Mouse (Mus musculus) cerebellum, adult (tissue): ENCODE measurements around the gene Rbm14.

Experiments
- ATAC-seq: cut with Nextera tagmentation; 2 replicates; pipeline ENCODE4 v1.9.2; 2017; ENCODE audit warnings: mild to moderate bottlenecking, moderate library complexity, mixed read lengths; ENCODE audit not compliant: insufficient number of reproducible peaks, low FRiP score, low TSS enrichment

Gene Rbm14

DNA sequence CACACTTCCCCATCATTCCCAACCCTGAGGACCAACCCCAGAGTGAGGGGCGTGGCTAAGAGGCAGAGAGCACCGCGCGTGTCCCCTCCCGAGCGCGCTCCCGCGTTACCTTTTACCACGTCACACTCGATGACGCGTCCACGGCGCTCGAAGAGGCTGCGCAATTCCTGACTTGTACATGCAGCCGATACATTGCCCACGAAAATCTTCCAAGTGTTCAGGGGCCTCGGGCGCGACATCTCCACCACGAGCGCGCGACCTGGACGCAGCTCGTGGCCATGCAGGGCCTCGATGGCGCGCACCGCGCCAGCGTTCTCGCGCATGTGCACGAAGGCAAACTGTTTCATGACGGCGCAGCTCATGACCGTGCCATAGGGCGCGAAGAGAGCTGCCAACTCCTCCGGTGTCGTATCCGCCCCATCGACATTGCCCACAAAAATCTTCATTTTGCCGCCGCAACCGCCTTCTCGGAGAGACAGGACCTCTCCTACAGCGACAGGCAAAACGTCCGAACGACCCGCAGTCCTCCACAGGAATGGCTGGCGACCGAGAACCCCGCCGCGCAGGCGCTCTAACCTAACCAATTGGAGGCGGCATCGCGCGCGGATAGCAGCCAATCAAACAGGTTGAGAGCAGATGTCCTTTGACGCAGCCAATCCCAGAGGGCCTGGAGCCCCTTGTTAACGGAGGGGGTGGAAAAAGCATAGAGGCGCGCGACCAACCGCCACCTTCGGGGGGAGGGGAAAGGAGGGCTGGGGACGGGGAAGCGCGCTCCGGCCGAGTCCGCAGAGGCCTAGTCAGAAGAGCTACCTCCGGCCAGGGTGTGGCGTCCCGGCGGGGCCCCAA is at the start of gene Rbm14, which contains the start of gene Gm21992:
Rbm14 (minus strand) TSS at position 572 of the 846 bp plus-strand sequence.
Gm21992 (minus strand) TSS at position 550 of the 846 bp plus-strand sequence.
- peak; percentile 98 for ATAC-seq

GRCm38 (mm10) chr19:4859081-4859480 is 47.6 kb upstream of the Rbm14 start:
- no peak for ATAC-seq

- ATAC-seq: no peak
Observed at GRCm38 (mm10) chr19:4855951-4856350, 44.5 kb upstream of the Rbm14 start.

GRCm38 (mm10) chr19:4855470-4855820 is 44.0 kb upstream of the Rbm14 start:
- ATAC-seq: peak; percentile 26; the same call in 1 of the 2 replicates

GRCm38 (mm10) chr19:4854552-4855469 is 43.4 kb upstream of the Rbm14 start, which contains the start of gene Ctsf:
Ctsf (plus strand) TSS chr19:4855130.
- ATAC-seq: peak; percentile 93

DNA sequence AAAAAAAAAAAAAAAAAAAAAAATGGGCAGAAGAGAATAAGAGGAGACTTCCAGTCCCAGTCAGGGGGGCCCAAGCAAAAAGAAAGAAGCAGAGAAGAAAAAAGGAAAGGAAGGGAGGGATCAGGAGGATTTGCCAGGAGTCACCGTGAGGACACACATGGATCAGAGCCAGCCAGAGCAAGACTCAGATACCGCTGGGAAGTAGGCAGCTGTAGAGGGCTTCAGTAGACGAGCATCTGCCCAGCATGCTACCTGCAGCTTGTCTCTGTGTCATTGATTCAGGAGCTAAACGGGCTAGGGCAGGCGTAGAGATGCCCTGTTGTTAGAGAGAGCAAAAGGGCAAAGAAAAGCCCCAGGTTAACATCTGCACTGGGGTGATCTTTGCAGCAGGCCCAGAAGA is 38.8 kb upstream of the Rbm14 start:
- no peak for ATAC-seq

DNA sequence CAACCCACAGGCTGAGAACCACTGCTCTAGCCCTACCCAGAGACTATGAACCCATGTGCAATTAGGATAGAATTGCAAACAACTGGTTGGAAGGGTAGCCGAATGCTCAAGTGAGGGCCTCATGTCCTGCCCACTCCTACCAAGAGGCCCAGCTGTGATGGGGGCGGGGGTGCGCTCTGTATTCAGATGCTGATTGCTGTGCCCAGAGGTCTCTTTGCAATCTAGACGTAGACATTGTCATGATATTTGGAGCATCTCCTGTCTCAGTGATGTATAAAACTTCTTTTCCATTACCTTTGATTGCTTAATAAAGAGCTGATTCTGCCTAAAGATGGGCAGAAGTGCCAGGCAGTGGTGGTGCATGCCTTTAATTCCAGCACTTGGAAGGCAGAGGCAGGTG is 38.4 kb upstream of the Rbm14 start:
- ATAC-seq: no peak

GRCm38 (mm10) chr19:4847490-4847889 is 36.1 kb upstream of the Rbm14 start:
- no peak for ATAC-seq

GRCm38 (mm10) chr19:4845846-4846245 is 34.4 kb upstream of the Rbm14 start:
- no peak for ATAC-seq

- no peak for ATAC-seq
Observed at GRCm38 (mm10) chr19:4842611-4843010, 31.2 kb upstream of the Rbm14 start.

DNA sequence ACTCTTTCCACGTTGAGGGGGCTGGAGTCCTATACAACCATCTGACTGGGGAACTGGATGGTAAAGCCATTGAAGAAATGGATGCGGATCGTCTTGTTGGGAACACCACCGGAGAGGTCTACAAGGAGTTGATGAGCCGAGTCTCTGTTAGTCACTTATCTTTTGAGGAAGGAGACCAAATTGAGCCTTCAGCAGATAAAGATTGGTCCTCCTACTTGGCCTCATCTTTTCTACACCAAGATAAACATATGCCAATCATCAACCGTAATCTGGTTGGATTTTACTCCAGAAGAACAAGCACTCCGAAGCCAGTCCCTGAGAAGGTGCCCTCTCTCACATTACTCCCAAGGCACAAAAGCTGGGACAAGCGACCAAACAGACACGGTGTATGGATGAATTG is 29.4 kb upstream of the Rbm14 start:
- no peak for ATAC-seq

- ATAC-seq: peak; percentile 99
Observed at GRCm38 (mm10) chr19:4839149-4839548, 27.7 kb upstream of the Rbm14 start, which contains the start of the genes Ccs and Ccdc87. Ccs (minus strand) TSS chr19:4839332. Ccdc87 (plus strand) TSS chr19:4839366.

DNA sequence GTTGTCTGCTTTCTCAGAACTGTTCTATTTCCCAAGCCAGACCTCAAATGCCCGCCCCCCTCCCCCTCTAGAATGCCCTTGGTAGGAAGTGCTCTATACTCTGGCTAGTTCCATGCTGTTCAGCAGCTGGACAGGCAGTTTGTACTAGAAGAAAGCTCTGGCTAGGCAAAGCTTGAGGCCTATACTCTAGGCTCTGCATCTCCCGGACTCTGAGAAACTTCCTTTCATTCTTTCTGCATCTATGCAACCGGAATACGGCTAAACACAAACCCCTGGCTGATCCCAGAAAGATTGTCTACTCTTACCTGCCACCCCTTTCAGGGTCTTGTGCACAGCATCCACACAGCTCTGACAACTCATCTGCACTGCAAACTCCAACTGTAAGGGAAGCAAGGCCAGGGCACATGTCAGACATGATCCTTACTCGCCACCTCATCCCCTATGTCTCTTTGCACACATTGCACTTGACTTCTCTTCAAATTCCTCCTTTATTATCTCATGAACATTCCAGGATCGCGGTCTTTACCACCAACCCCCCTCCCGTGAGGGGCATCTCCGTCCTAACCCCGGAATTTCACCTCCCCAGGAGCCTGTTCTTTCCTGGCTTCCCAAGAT is 27.2 kb upstream of the Rbm14 start:
- no peak for ATAC-seq

DNA sequence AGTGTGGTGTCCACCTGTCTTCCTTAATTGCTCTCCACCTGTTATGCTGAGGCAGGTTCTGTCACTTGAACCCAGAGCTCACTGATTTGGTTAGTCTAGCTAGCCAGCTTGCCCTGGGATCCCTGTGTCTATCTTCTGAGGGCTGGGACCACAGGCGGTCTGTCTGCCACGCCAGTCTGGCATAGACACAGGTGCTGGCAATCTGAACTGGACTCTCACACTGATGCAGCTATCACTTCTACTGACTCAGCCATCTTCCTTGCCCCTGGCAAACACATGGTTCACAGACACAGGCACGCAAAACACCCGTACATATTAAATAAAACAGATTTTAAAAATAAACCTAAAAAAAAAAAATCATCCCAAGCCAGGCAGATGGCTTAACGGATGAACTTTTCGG is 25.6 kb upstream of the Rbm14 start:
- no peak for ATAC-seq

- no peak for ATAC-seq
Observed at GRCm38 (mm10) chr19:4836096-4836495, 24.7 kb upstream of the Rbm14 start.

DNA sequence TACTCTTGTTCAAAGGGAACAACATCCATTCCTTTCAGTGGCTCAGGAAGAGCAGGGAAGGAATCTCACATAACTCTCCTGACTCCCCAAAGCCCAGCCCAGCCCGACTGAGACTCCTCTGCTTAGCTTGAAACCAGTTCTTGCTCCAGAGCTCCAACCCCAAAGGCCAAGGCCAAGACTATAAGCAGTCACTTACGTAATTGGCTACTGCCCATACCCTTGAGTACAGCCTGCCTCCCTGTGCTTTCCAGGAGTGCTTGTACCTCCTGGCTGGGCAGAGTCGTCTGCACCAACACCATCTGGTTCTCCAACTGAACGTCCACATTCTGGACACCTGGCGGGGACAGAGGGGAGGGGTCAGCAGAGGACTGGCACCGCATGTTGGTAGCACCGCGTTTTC is 22.5 kb upstream of the Rbm14 start:
- ATAC-seq: no peak

DNA sequence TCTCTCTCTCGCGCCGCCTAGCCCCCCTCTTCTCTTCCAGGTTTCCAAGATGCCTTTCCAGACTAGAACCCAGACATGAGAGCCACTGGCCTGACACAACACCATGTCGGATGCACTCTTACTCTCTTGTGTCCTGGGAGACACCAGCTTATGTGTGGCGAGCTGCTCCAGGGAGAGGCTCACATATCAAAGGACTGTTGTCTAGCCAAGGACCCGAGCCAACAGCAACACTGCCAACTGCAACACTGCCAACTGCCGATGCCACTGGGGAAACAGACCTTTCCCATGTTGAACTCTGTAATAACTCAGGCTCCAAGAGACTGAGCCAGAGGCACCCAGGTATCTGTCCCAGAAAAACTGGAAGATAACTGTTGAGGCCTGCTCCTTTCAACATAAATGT is 17.7 kb upstream of the Rbm14 start:
- ATAC-seq: no peak

DNA sequence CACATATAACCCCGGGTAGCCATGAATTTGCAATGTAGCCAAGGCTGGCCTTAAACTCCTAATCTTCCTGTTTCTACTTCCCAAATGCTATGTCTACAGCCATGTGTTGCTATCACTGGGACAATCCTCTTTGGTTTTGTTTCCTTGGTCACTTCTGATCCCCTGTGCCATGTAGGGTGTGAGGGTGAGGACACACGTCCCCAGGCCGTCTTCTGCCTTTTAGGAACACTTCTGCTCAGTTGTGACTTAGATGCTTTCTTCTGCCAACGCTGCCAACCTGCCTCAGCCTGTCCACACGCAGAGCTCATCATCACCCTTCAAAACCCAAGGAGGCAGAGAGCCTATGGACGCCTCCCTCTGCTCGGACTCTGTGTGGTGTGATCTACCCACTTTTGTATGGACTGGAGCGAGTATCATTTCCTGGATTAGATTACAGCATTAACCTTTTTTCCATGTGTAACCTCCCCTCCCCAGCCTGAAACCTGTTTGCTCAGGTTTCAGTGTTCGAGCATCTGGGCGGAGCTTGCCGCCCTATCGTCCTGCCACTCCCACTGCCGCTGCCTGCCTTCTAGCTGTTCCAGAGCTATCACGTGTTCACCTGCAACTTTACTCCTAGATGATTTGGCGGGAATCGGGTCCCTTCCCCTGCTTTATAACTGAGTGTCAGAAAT is 17.1 kb upstream of the Rbm14 start:
- ATAC-seq: no peak

DNA sequence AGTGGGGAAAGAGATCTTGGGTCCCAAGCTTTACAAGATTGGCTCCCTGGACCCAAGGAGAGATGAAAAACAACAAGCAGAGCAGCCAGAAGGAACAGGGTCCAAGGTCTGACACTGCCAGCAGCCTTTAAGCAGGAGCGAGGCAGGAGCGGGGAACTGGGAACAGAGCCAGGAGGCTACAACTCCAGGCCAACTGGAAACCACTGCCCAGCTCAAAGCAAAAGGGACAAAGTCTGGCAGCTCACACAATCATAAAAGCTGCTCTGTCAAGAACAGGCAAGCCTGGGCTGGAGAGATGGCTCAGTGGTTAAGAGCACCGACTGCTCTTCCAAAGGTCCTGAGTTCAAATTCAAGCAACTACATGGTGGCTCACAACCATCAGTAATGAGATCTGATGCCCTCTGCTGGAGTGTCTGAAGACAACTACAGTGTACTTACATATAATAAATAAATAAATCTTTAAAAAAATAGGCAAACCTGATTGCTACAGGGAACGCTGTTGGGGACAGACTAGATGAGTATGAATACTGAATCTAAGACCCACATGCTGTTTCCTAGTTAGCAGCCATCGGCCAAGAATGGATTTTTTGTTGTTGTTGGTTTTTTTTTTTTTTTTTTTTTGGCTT is 9.4 kb upstream of the Rbm14 start:
- ATAC-seq: no peak
